Mouse (Mus musculus) lung, postnatal 14 days (tissue): ENCODE measurements around the gene Opn4.

Experiments
- DNase-seq: peaks from one replicate; pipeline ENCODE4 v3.0.0; 2021

The Opn4 gene

GRCm38 (mm10) chr14:34561647-34562046, 38.3 kb downstream of the Opn4 start:
- no peak for DNase-seq

- no peak for DNase-seq
Observed at GRCm38 (mm10) chr14:34558947-34559346, 41.0 kb downstream of the Opn4 start.

GRCm38 (mm10) chr14:34555211-34555610, 44.7 kb downstream of the Opn4 start:
- DNase-seq = no peak

- DNase-seq = peak; percentile 38
Observed at GRCm38 (mm10) chr14:34554047-34554446, 45.9 kb downstream of the Opn4 start.

GRCm38 (mm10) chr14:34553470-34553869, 46.5 kb downstream of the Opn4 start:
- no peak for DNase-seq

- no peak for DNase-seq
Observed at GRCm38 (mm10) chr14:34552226-34552625, 47.7 kb downstream of the Opn4 start.

GRCm38 (mm10) chr14:34549004-34549671, 50.8 kb downstream of the Opn4 start:
- peak; percentile 82 for DNase-seq

- peak; percentile 66 for DNase-seq
Observed at GRCm38 (mm10) chr14:34548391-34549001, 51.4 kb downstream of the Opn4 start.

- no peak for DNase-seq
Observed at GRCm38 (mm10) chr14:34544545-34544944, 55.4 kb downstream of the Opn4 start.

- DNase-seq = no peak
Observed at GRCm38 (mm10) chr14:34544001-34544400, 55.9 kb downstream of the Opn4 start.

GRCm38 (mm10) chr14:34543596-34543995, 56.3 kb downstream of the Opn4 start:
- no peak for DNase-seq

- DNase-seq = no peak
Observed at GRCm38 (mm10) chr14:34541896-34542295, 58.0 kb downstream of the Opn4 start.

- peak; percentile 57 for DNase-seq
Observed at GRCm38 (mm10) chr14:34540685-34541162, 59.2 kb downstream of the Opn4 start.
